Mouse (Mus musculus) urinary bladder, adult 18-20 months (tissue): ENCODE results near the gene Arap1.

Experiments
- DNase-seq, 2 experiments: peaks; one replicate each; pipeline ENCODE4 v3.0.0; 2022; ENCODE audit warnings: low spot score in 2 of 2, mixed read lengths in 2 of 2

Gene Arap1

GRCm38 (mm10) chr7:101394569-101394968 is 46.7 kb downstream of the Arap1 start:
- DNase-seq: no peak

GRCm38 (mm10) chr7:101395471-101395870 is 47.6 kb downstream of the Arap1 start:
- DNase-seq: no peak

- no peak for DNase-seq
Observed at GRCm38 (mm10) chr7:101397175-101397574, 49.3 kb downstream of the Arap1 start.

GRCm38 (mm10) chr7:101401510-101401909 is 53.6 kb downstream of the Arap1 start:
- DNase-seq: no peak

- DNase-seq: no peak
Observed at GRCm38 (mm10) chr7:101403831-101404230, 56.0 kb downstream of the Arap1 start.

GRCm38 (mm10) chr7:101410267-101410936 is 62.5 kb downstream of the Arap1 start, which contains the start of gene Gm45837:
Gene Gm45837 (plus strand): TSS chr7:101410886.
- DNase-seq: no peak

- peak; percentile 58 to 68 for DNase-seq
Observed at GRCm38 (mm10) chr7:101412796-101413195, 64.9 kb downstream of the Arap1 start.

GRCm38 (mm10) chr7:101414209-101414608 is 66.3 kb downstream of the Arap1 start:
- DNase-seq: no peak

- no peak for DNase-seq
Observed at GRCm38 (mm10) chr7:101414661-101415511, 67.0 kb downstream of the Arap1 start.

- DNase-seq: no peak
Observed at GRCm38 (mm10) chr7:101415512-101416100, 67.7 kb downstream of the Arap1 start.

- DNase-seq: no peak
Observed at GRCm38 (mm10) chr7:101416391-101416790, 68.5 kb downstream of the Arap1 start.

- no peak for DNase-seq
Observed at GRCm38 (mm10) chr7:101419013-101419770, 71.3 kb downstream of the Arap1 start.

GRCm38 (mm10) chr7:101421529-101421928 is 73.7 kb downstream of the Arap1 start, which contains the start of gene Pde2a:
Gene Pde2a (plus strand): TSS chr7:101421691.
- no peak for DNase-seq

GRCm38 (mm10) chr7:101422069-101422468 is 74.2 kb downstream of the Arap1 start:
- no peak for DNase-seq

- no peak for DNase-seq
Observed at GRCm38 (mm10) chr7:101422646-101423045, 74.8 kb downstream of the Arap1 start.

GRCm38 (mm10) chr7:101423970-101424369 is 76.1 kb downstream of the Arap1 start:
- DNase-seq: no peak

- no peak for DNase-seq
Observed at GRCm38 (mm10) chr7:101426692-101427091, 78.8 kb downstream of the Arap1 start.

GRCm38 (mm10) chr7:101427736-101428135 is 79.9 kb downstream of the Arap1 start:
- no peak for DNase-seq

- no peak for DNase-seq
Observed at GRCm38 (mm10) chr7:101435038-101435437, 87.2 kb downstream of the Arap1 start.

- no peak for DNase-seq
Observed at GRCm38 (mm10) chr7:101437876-101438275, 90.0 kb downstream of the Arap1 start.

- DNase-seq: no peak
Observed at GRCm38 (mm10) chr7:101443093-101443492, 95.2 kb downstream of the Arap1 start.

- no peak for DNase-seq
Observed at GRCm38 (mm10) chr7:101444211-101444610, 96.3 kb downstream of the Arap1 start.
